Mouse (Mus musculus) T-helper 17 cell (primary cell): ENCODE data around the gene Cd2ap.

ENCODE experiments used
- in situ Hi-C, 2 experiments: fragments of 300-600 bp; cut with MboI, MseI; formaldehyde crosslinking; loops; 1 replicate in 1 of 2; 2 replicates in 1 of 2; pipeline ENCODE4 v1.15.1; 2025; ENCODE audit warnings: high pct_unique_total_duplicates in 2 of 2

The Cd2ap gene

DNA sequence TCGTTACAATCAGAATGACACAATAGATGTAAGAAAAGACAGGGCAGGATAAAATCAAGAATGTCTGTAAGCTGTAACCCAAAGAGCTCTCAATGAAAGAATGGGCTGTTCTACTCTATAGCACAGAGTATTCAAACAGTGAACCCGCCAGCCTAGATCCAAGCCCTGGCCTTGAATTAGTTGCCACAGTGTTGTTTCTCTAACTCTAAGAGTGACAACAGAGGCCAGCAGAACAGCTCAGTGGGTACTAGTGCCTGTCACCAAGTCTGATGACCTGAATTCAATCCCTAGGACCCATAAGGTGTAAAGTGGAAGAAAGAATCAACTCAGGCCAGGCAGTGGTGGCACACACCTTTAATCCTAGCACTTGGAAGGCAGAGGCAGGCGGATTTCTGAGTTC is 13.3 kb downstream of the Cd2ap start:
- in situ Hi-C loops, result loop anchor here in 1 of 2 experiments (25.0 kb wide), 1 partner anchor 1224 kb away; the partner anchor contains the start of gene Enpp5

DNA sequence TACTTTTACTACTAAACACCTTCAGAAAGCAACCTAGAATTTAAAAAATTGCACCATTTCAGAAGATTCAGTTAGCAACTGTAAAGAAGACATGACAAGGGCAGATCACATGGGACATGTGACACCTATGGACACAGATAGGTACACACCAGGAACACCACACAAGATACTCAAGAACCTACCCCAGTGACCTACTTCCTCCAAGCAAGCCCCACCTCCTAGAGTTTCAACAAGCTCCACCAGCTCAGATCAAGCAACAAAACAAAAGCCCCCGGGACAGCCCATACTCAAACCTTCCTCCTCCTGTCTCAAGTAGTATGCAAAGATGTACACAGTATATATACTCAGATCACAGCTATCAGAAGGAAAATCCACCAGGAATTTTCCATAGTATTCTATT is 16.1 kb downstream of the Cd2ap start:
- in situ Hi-C loops, result loop anchor here in 1 of 2 experiments (25.0 kb wide), 1 partner anchor 1227 kb away; the partner anchor contains the start of gene Enpp5

DNA sequence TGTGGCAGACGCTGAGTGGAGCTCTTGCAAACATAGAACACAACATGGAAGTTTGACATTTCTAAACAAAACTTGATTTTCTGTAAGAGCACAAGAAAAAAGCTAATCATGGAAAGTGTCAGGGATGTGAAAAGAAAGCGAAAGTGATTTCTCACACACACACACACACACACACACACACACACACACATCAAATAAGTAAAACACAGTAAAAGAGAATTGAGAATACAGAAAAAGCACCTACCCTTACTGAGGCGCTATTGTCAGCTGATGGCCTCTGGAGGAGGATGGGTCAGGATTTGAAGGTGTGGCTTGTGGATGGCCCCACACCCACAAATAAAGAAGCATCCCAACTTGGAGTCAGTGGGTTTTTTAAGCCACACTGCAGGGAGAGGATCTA is 19.0 kb downstream of the Cd2ap start:
- in situ Hi-C loops, result loop anchor here in 1 of 2 experiments (25.0 kb wide), 1 partner anchor 1230 kb away; the partner anchor contains the start of gene Enpp5

DNA sequence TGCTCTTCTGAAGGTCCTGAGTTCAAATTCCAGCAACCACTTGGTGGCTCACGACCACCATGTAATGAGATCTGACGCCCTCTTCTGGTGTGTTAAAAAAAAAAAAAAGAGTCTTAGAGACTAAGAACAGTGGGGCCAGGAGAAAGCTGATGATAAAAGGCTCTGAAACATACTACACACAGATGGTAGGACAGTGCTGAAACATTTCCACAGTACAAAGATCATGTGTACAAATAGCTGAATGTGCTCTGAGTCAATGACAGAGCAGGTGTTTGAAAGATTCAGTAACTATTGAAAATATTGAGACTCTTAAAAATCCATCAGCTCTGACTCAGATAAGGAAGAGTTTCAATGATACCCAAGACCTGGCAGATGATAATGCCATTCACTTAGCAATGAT is 29.4 kb downstream of the Cd2ap start:
- in situ Hi-C loops, result no loop called here

DNA sequence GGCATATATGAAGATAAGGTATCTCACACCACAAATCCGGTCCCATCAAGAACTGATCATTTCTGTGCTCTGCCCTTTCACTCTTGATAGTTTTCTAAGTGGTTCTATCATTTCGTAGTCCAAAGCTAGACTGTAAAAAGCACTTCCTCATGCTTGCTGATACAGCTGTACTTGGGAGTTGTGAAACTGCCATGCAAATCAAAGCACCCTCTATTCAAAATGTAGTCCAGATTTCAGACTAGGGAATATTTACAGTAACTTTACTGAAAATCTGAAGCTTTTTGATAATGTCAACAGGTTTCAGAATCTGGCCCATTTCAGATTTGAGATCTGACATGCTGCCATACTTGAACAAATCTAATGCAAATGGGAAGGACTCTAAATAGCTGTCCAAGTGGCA is 39.3 kb downstream of the Cd2ap start:
- in situ Hi-C loops, result no loop called here

DNA sequence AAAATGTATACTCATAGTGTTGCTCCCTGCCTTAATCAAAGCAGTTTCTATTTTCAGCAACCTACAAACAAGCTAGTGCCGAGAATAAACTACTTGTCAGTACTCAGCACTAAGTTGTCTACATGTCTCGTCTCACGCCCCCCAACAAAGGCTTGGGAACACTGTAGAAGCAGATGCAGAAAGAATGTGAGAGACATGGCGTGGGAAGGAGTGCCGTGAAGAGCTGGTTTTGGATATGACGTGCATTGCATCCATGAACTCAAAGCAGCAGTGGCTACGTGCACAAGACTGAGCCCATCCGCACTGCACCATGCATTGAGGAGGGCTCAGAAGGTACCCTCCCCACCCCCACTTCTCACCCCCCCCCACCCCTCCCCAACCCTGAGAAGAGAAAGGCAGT is 53.7 kb downstream of the Cd2ap start:
- in situ Hi-C loops, result loop anchor here in 1 of 2 experiments (25.0 kb wide), 1 partner anchor 1885 kb away; the partner anchor contains the start of genes Cenpq and Mut

DNA sequence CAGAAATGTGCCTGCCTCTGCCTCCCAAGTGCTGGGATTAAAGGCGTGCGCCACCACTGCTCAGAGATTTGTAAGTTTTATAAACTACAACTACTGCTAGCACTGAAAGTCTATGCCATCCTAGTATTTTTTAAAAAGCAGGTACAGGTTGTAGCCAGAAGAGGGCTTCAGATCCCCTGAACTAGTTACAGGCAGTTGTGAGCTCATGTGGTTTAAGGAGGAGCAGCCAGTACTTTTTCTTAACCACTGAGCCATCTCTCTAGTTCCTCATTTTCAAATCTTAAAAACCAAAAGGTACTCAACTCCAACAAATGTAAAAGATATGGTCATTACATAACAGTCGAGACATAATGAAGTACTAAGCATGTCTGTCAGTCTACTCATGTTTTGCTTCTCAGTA is 61.1 kb downstream of the Cd2ap start:
- in situ Hi-C loops, result loop anchor here in 1 of 2 experiments (25.0 kb wide), 1 partner anchor 1878 kb away; the partner anchor contains the start of genes Cenpq and Mut

DNA sequence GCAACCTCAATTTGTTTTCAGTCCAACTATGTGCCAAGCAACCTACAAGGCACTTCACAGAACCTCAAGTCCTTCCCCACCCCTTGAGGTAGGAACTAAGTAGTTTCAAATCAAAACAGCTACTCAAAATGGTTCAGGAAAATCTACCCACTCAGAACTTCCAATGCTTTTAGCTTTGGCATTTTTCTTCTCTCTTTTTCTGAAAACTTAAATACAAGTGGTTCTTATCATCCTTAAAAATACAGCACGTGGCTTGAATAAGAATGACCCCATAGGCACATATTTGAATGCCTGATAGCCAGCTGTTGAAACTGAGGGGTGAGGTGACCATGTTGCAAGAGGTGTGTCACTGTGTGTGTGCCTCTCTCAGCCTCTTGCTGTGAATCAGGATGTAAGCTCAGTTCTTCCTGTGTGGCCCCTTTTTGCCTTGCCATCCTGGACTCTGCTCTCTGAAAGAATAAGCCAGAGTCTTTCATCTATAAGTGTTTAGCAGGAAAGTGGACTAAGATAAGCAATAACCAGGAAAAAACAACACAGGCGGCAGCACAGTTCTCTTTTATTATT is 84.0 kb downstream of the Cd2ap start:
- in situ Hi-C loops, result no loop called here

DNA sequence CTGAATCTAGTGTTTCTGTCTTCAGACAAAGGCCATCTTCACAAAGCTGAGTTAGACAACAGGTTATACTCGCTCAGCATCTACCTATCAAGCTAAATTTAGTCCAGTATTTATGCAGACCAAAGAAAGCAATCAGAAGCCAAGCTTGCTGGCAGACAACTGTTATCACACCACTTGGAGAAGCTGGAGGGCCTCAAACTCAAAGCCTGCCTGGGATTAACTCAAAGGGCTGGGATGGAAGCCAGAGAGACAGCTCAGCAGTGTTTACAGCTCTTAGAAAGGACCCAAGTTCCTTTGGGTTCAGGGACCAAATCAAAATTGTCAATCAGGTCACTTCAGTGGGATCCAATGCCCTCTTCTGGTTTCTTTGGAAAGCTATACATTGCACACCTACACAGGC is 85.7 kb downstream of the Cd2ap start:
- in situ Hi-C loops, result no loop called here

DNA sequence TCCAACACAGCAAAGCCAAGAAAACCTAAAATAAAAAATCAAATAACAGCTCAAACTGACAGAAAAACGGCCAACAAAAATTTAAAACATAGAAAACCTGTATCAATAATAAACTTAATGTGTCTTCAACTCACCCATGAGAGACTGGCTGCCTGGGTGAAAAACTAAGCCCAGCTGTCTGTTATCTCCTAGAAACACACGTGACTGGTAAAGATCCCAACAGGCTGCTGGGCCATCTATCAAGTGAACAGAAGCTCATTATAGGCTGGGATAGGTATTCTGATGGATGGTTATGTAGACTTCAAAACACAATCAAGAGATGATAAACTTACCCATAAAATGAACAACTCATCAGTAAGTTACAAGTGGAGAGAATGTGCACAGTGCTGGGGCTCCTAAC is 86.7 kb downstream of the Cd2ap start:
- in situ Hi-C loops, result loop anchor here (5.0 to 10.0 kb wide), 2 partner anchors 132 to 865 kb away; no protein-coding TSS in a partner anchor

DNA sequence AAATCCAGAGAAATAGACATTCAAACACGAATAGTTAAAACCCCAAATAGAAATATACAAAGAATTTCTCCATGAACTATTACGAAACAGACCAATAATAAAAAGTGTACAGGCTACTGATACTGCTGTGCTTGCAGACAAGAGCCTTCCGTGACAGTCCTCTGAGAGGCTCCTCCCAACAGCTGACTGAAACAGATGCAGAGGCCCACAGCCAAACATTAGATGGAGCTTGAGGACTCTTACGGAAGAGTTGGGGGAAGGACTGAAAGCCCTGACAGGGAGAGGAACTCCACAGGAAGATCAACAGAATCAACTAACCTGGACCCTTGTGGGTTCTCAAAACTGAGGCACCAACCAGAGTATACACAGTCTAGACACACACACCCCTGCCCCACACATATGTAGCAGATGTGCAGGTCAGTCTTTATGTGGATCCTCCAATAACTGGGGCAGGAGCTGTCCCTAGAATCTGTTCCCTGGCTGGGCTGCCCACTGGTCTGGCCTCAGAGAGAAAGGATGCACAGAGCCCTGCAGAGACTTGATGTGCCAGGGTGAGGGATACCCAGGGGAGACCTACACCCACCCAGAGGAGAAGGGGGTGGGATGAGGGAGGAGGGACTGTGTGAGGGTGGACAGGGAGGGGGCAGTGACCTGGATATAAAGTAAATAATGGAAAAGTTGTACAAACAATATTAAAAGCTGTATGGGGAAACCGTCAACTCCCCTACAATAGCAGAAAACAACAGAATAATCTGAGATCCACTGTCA is 87.6 kb downstream of the Cd2ap start:
- in situ Hi-C loops, result loop anchor here (5.0 to 10.0 kb wide), 2 partner anchors 132 to 864 kb away; no protein-coding TSS in a partner anchor

DNA sequence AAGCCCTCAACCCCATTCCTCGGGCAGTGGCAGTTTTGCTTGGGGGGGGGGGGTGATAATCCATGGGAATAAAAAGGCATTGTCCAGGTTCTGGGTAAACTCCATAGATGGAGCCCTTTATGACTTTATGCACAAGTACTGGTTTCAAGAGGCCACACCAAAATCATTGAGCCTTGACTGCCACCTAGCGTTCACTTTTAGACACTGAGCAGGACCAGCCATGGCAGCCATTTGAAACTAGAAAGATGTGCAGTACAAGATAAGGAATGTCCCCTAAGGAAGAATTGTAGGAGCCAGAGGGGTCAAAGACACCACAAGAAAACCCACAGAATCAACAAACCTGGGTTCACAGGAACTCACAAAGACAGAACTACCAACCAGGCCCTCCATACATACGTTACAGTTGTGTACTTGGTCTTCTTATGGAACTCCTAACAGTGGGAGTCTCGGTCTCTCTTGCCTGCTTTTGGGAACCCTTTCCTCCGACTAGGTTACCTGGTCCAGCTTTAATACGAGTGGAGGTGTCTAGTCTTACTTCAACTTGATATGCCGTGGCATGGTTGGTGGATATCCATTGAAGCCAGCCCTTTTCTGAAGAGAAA is 94.2 kb downstream of the Cd2ap start:
- in situ Hi-C loops, result loop anchor here in 1 of 2 experiments (10.0 kb wide), 1 partner anchor 857 kb away; no protein-coding TSS in a partner anchor

DNA sequence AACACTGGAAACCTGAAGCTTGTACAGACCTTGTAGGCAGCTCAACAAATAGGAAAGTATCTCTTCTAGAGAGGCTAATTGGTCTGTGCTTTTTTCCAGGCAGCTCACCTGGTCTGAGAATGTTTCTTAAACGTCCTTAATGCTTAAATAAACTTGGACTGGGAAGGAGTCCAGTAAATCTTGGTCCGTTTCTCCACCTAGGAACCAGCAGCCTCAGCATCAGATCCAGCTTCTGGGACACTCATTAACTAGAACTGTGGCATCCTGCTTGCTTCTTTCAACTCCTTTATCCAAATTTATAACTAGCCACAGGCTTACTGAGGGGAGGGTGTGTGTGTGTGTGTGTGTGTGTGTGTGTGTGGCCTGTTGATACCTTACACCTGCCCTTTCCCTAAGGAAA is 122.7 kb downstream of the Cd2ap start:
- in situ Hi-C loops, result no loop called here

DNA sequence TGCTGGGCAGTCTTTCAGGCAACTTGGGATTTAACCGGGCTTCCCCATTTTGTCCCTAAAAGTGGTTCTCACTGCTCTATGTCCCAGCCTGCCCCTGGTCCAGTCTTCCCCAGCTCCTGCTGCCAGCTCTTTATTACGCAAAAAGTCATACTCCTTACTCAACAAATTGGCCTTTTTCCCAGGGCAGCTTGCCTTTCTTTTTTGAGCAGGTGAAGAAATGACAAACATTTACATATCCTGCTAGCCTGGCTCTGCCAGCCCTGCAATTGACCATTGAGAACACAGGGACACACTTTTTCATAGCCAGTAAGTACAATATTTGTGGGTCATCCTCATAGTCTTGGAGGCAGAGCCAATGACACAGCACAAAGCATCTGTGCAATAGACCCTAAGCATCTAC is 124.3 kb downstream of the Cd2ap start:
- in situ Hi-C loops, result no loop called here

DNA sequence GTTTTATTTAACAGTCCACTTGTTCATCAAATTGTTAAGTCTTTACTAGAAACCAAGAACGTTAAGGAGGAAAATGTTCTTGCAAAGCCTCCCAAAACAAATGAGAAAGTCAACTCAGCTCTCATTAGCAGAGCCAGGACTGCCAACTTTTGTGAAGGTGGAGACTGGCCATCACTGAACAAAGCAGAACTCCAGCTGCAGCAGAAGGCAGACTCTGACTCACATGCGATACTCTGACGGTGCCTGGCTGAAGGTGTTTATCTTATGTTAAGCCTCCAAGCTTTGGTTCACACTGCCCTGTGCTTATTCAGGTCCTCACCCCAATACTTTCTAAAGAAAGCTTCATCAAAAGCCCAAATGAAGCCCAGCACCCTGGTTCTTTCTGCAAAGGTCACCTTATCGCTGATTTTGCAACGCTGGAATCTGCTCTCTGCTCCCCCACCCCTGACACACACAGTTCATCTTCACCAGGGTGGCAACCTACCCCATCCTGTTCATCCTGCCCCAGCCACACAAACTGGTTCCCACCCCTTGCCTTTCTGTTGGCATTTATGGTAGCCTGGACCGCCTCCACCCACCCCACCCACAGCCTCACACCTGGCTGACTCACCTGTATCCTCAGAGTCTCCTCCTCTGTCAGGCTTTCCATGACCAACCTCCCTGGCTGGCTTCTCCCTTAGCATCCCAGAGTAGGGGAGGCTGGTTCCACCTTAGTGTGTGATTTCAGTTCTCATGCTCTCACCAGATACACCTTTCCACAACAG is 130.6 kb downstream of the Cd2ap start:
- in situ Hi-C loops, result no loop called here
